34 mouse cellular contexts compared by ENCODE assay signal in genomic region chr12:31052066-31052465, GRCm38 (mm10). TPM values are rescaled to one million over a fixed set of nuclear protein-coding genes. Genes with fewer than 3 reads are reported as not detected.
"Had no signal": no experiment of that assay in that cellular context is flagged by ENCODE, and none has a peak within 500 bp of the region (broad histone marks: within the 10 kb centered on the region; RNA-seq: fewer than 3 reads in every experiment).

No protein-coding gene starts in this region.

- ATAC-seq: liver, embryonic 12.5 days; liver, postnatal 0 days; lung, postnatal 0 days; midbrain, embryonic 13.5 days; midbrain, embryonic 15.5 days; midbrain, embryonic 16.5 days had no signal

- DNase-seq: left cerebral cortex, postnatal 4 days; liver; liver, embryonic 13.5 days; liver, postnatal 0 days; lung, adult 18-20 months; lung, adult 2 months; lung, embryonic 14.5 days; lung, postnatal 10 days; lung, postnatal 14 days; lung, postnatal 36 days; lung, postnatal 4 days; midbrain, embryonic 14.5 days had no signal

- H3K36me3 ChIP-seq: limb, embryonic 10.5 days; limb, embryonic 12.5 days; limb, embryonic 13.5 days; limb, embryonic 15.5 days; liver, embryonic 12.5 days; liver, embryonic 13.5 days; liver, embryonic 15.5 days; lung, embryonic 15.5 days; midbrain, embryonic 10.5 days; midbrain, embryonic 12.5 days; midbrain, embryonic 13.5 days; midbrain, embryonic 15.5 days had no signal

- H3K4me3 ChIP-seq: limb, embryonic 10.5 days; limb, embryonic 12.5 days; limb, embryonic 13.5 days; limb, embryonic 15.5 days; liver, embryonic 12.5 days; liver, embryonic 13.5 days; liver, embryonic 15.5 days; lung, embryonic 15.5 days; megakaryocyte, embryonic 14.5 days; midbrain, embryonic 10.5 days; midbrain, embryonic 12.5 days; midbrain, embryonic 13.5 days; midbrain, embryonic 15.5 days had no signal

- H3K9me3 ChIP-seq: limb, embryonic 10.5 days; limb, embryonic 12.5 days; limb, embryonic 13.5 days; limb, embryonic 15.5 days; liver, embryonic 12.5 days; liver, embryonic 13.5 days; liver, embryonic 15.5 days; lung, embryonic 15.5 days; megakaryocyte, embryonic 14.5 days; midbrain, embryonic 10.5 days; midbrain, embryonic 12.5 days; midbrain, embryonic 13.5 days; midbrain, embryonic 15.5 days had no signal

- H3K4me1 ChIP-seq: limb, embryonic 10.5 days; limb, embryonic 12.5 days; limb, embryonic 13.5 days; limb, embryonic 15.5 days; liver, embryonic 12.5 days; liver, embryonic 13.5 days; liver, embryonic 15.5 days; lung, embryonic 15.5 days; midbrain, embryonic 10.5 days; midbrain, embryonic 12.5 days; midbrain, embryonic 13.5 days; midbrain, embryonic 15.5 days had no signal

- H3K27ac ChIP-seq: limb, embryonic 10.5 days; limb, embryonic 12.5 days; limb, embryonic 13.5 days; limb, embryonic 15.5 days; liver, embryonic 12.5 days; liver, embryonic 13.5 days; liver, embryonic 14.5 days; liver, embryonic 15.5 days; lung, embryonic 15.5 days; macrophage; midbrain, embryonic 10.5 days; midbrain, embryonic 12.5 days; midbrain, embryonic 13.5 days; midbrain, embryonic 15.5 days had no signal

- H3K27me3 ChIP-seq: limb, embryonic 12.5 days; limb, embryonic 13.5 days; limb, embryonic 15.5 days; liver, embryonic 12.5 days; liver, embryonic 13.5 days; liver, embryonic 15.5 days; lung, embryonic 15.5 days; megakaryocyte, embryonic 14.5 days; midbrain, embryonic 12.5 days; midbrain, embryonic 13.5 days; midbrain, embryonic 15.5 days had no signal

- H3K9ac ChIP-seq: limb, embryonic 12.5 days; limb, embryonic 13.5 days; limb, embryonic 15.5 days; liver, embryonic 12.5 days; liver, embryonic 13.5 days; liver, embryonic 14.5 days; liver, embryonic 15.5 days; liver, postnatal 0 days; lung, embryonic 14.5 days; lung, embryonic 15.5 days; midbrain, embryonic 12.5 days; midbrain, embryonic 13.5 days; midbrain, embryonic 15.5 days had no signal

- H3K4me2 ChIP-seq: limb, embryonic 12.5 days; limb, embryonic 13.5 days; limb, embryonic 15.5 days; liver, embryonic 11.5 days; liver, embryonic 12.5 days; liver, embryonic 13.5 days; liver, embryonic 15.5 days; lung, embryonic 14.5 days; lung, embryonic 15.5 days; midbrain, embryonic 11.5 days; midbrain, embryonic 12.5 days; midbrain, embryonic 13.5 days; midbrain, embryonic 15.5 days had no signal

RNA-seq across cellular contexts. Expression of gene Fam110c, which starts 21.6 kb away (rescaled TPM):
- total RNA-seq: left cerebral cortex, adult 8-10 months; left cerebral cortex, postnatal 14 days; left cerebral cortex, postnatal 25 days; left cerebral cortex, postnatal 4 days; midbrain, postnatal 0 days had no signal
- polyA plus RNA-seq: midbrain, embryonic 13.5 days; midbrain, embryonic 16.5 days had no signal
